Mouse (Mus musculus): ENCODE data around the gene Slc39a2. TPM values are rescaled to one million over a fixed set of nuclear protein-coding genes. Genes with fewer than 3 reads are reported as not detected.

The Slc39a2 gene
- polyA plus RNA-seq, 1 experiment from 2014 or later, result 1.5 TPM

- no peaks in the 10 kb centered on the region for H3K36me3 ChIP-seq (ENCODE audit: control insufficient read depth, insufficient read depth, low read length)
- no peaks in the 10 kb centered on the region for H3K27me3 ChIP-seq (replicated peaks; ENCODE audit: control insufficient read depth, insufficient read depth, low read length)
- ATAC-seq (ENCODE audit: low read depth) (no peak), DNase-seq (ENCODE audit: low spot score) (no peak)
- no peaks in the 10 kb centered on the region for H3K9me3 ChIP-seq (ENCODE audit: control insufficient read depth, low read length)
- no peak overlapping the region for H3K27ac ChIP-seq (replicated peaks; ENCODE audit: low read depth, low read length)
- no peak overlapping the region for H3K4me3 ChIP-seq (ENCODE audit: low read depth, low read length)
- no peak overlapping the region for H3K9ac ChIP-seq (ENCODE audit: low read depth, low read length)
- H3K4me1 ChIP-seq (ENCODE audit: control insufficient read depth, insufficient read depth, low read length), result no peaks in the 10 kb centered on the region
- WGBS, result 75% methylated on average over 3 of the region's 3 CpGs
- no peak overlapping the region for H3K4me2 ChIP-seq (ENCODE audit: low read depth, low read length)
Measured at GRCm38 (mm10) chr14:51877517-51877916, 15.2 kb upstream of the Slc39a2 start.

GRCm38 (mm10) chr14:51883527-51884030 lies 9.1 kb upstream of the Slc39a2 start:
- DNase-seq (ENCODE audit: low spot score), result peak; percentile 90
- 0% methylated on average over 4 of the region's 4 CpGs for WGBS
- Histone ChIP-seq H3K4me1 (ENCODE audit: control insufficient read depth, insufficient read depth, low read length) (peaks cover 8% of the 10 kb centered on the region; the same call in 1 of the 2 replicates), H3K4me2 (ENCODE audit: low read depth, low read length) (peak overlapping the region; percentile 74), H3K4me3 (ENCODE audit: low read depth, low read length) (peak overlapping the region; percentile 79), H3K9ac (ENCODE audit: low read depth, low read length) (peak overlapping the region; percentile 63; the same call in 1 of the 2 replicates), H3K27me3 (replicated peaks; ENCODE audit: control insufficient read depth, insufficient read depth, low read length) (no peaks in the 10 kb centered on the region), H3K9me3 (ENCODE audit: control insufficient read depth, low read length) (no peaks in the 10 kb centered on the region), H3K27ac (replicated peaks; ENCODE audit: low read depth, low read length) (peak overlapping the region; percentile 74), H3K36me3 (ENCODE audit: control insufficient read depth, insufficient read depth, low read length) (peaks cover 21% of the 10 kb centered on the region)
- ATAC-seq (ENCODE audit: low read depth), result peak; percentile 45

- Histone ChIP-seq H3K4me3 (ENCODE audit: low read depth, low read length) (peak overlapping the region; percentile 79), H3K36me3 (ENCODE audit: control insufficient read depth, insufficient read depth, low read length) (peaks cover 26% of the 10 kb centered on the region), H3K4me1 (ENCODE audit: control insufficient read depth, insufficient read depth, low read length) (peaks cover 8% of the 10 kb centered on the region; the same call in 1 of the 2 replicates), H3K9me3 (ENCODE audit: control insufficient read depth, low read length) (no peaks in the 10 kb centered on the region), H3K4me2 (ENCODE audit: low read depth, low read length) (peak overlapping the region; percentile 74), H3K9ac (ENCODE audit: low read depth, low read length) (peak overlapping the region; percentile 63), H3K27me3 (replicated peaks; ENCODE audit: control insufficient read depth, insufficient read depth, low read length) (no peaks in the 10 kb centered on the region), H3K27ac (replicated peaks; ENCODE audit: low read depth, low read length) (peak overlapping the region; percentile 74)
- peak; percentile 61 for DNase-seq (ENCODE audit: low spot score)
- WGBS, result 1% methylated on average over 14 of the region's 14 CpGs
- ATAC-seq (ENCODE audit: low read depth), result peak; percentile 42
Measured at GRCm38 (mm10) chr14:51884031-51884544, 8.6 kb upstream of the Slc39a2 start.

- peak within 1 kb of the TSS; percentile 74 for H3K4me2 ChIP-seq (ENCODE audit: low read depth, low read length)
- ATAC-seq (ENCODE audit: low read depth) (peak; percentile 98), DNase-seq (ENCODE audit: low spot score) (peak; percentile 99)
- H3K9ac ChIP-seq (ENCODE audit: low read depth, low read length), result peak within 1 kb of the TSS; percentile 71
- peak within 1 kb of the TSS; percentile 74 for H3K27ac ChIP-seq (replicated peaks; ENCODE audit: low read depth, low read length)
- H3K4me1 ChIP-seq (ENCODE audit: control insufficient read depth, insufficient read depth, low read length), result peaks cover 8% of the 10 kb centered on the region; the same call in 1 of the 2 replicates
- no peaks in the 10 kb centered on the region for H3K27me3 ChIP-seq (replicated peaks; ENCODE audit: control insufficient read depth, insufficient read depth, low read length)
- H3K4me3 ChIP-seq (ENCODE audit: low read depth, low read length), result peak within 1 kb of the TSS; percentile 79
- under 1% methylated on average over 43 of the region's 43 CpGs for WGBS
- peaks cover 33% of the 10 kb centered on the region for H3K36me3 ChIP-seq (ENCODE audit: control insufficient read depth, insufficient read depth, low read length)
- no peaks in the 10 kb centered on the region for H3K9me3 ChIP-seq (ENCODE audit: control insufficient read depth, low read length)
Measured at GRCm38 (mm10) chr14:51884598-51885331, 7.9 kb upstream of the Slc39a2 start, which contains the start of gene Mettl17. TSS of gene Mettl17 (plus strand) at chr14:51884842.

- no peak for DNase-seq (ENCODE audit: low spot score)
- 59% methylated on average over 6 of the region's 6 CpGs for WGBS
- H3K4me3 ChIP-seq (ENCODE audit: low read depth, low read length), result peak overlapping the region; percentile 79
Measured at GRCm38 (mm10) chr14:51886051-51886450, 6.6 kb upstream of the Slc39a2 start.

GRCm38 (mm10) chr14:51889833-51890232 lies 2.9 kb upstream of the Slc39a2 start:
- 88% methylated on average over 6 of the region's 6 CpGs for WGBS
- peaks cover 55% of the 10 kb centered on the region for H3K36me3 ChIP-seq (ENCODE audit: control insufficient read depth, insufficient read depth, low read length)
- no peak overlapping the region for H3K4me2 ChIP-seq (ENCODE audit: low read depth, low read length)
- no peak overlapping the region for H3K27ac ChIP-seq (replicated peaks; ENCODE audit: low read depth, low read length)
- H3K4me1 ChIP-seq (ENCODE audit: control insufficient read depth, insufficient read depth, low read length), result peaks cover 8% of the 10 kb centered on the region; the same call in 1 of the 2 replicates
- ATAC-seq (ENCODE audit: low read depth) (no peak), DNase-seq (ENCODE audit: low spot score) (no peak)
- no peaks in the 10 kb centered on the region for H3K27me3 ChIP-seq (replicated peaks; ENCODE audit: control insufficient read depth, insufficient read depth, low read length)
- H3K9ac ChIP-seq (ENCODE audit: low read depth, low read length), result no peak overlapping the region
- no peaks in the 10 kb centered on the region for H3K9me3 ChIP-seq (ENCODE audit: control insufficient read depth, low read length)
- no peak overlapping the region for H3K4me3 ChIP-seq (ENCODE audit: low read depth, low read length)

More at GRCm38 (mm10) chr14:51886051-51886450, 6.6 kb upstream of the Slc39a2 start:
- Histone ChIP-seq H3K27me3 (replicated peaks; ENCODE audit: control insufficient read depth, insufficient read depth, low read length) (no peaks in the 10 kb centered on the region), H3K4me1 (ENCODE audit: control insufficient read depth, insufficient read depth, low read length) (peaks cover 8% of the 10 kb centered on the region; the same call in 1 of the 2 replicates), H3K4me2 (ENCODE audit: low read depth, low read length) (peak overlapping the region; percentile 74; the same call in 1 of the 2 replicates), H3K9me3 (ENCODE audit: control insufficient read depth, low read length) (no peaks in the 10 kb centered on the region), H3K9ac (ENCODE audit: low read depth, low read length) (no peak overlapping the region), H3K27ac (replicated peaks; ENCODE audit: low read depth, low read length) (no peak overlapping the region), H3K36me3 (ENCODE audit: control insufficient read depth, insufficient read depth, low read length) (peaks cover 46% of the 10 kb centered on the region)
- no peak for ATAC-seq (ENCODE audit: low read depth)

GRCm38 (mm10) chr14:51893094-51893794 lies 555 bp downstream of the Slc39a2 start:
- Histone ChIP-seq H3K4me1 (ENCODE audit: control insufficient read depth, insufficient read depth, low read length) (no peaks in the 10 kb centered on the region), H3K9me3 (ENCODE audit: control insufficient read depth, low read length) (no peaks in the 10 kb centered on the region), H3K36me3 (ENCODE audit: control insufficient read depth, insufficient read depth, low read length) (peaks cover 37% of the 10 kb centered on the region), H3K4me2 (ENCODE audit: low read depth, low read length) (no peak overlapping the region), H3K9ac (ENCODE audit: low read depth, low read length) (no peak overlapping the region), H3K27me3 (replicated peaks; ENCODE audit: control insufficient read depth, insufficient read depth, low read length) (no peaks in the 10 kb centered on the region), H3K4me3 (ENCODE audit: low read depth, low read length) (no peak overlapping the region), H3K27ac (replicated peaks; ENCODE audit: low read depth, low read length) (no peak overlapping the region)
- DNase-seq (ENCODE audit: low spot score), result peak; percentile 48
- peak; percentile 48; the same call in 1 of the 2 replicates for ATAC-seq (ENCODE audit: low read depth)
- 24% methylated on average over 10 of the region's 10 CpGs for WGBS

GRCm38 (mm10) chr14:51893809-51894208 lies 1.1 kb downstream of the Slc39a2 start:
- Histone ChIP-seq H3K4me2 (ENCODE audit: low read depth, low read length) (no peak overlapping the region), H3K27ac (replicated peaks; ENCODE audit: low read depth, low read length) (no peak overlapping the region), H3K27me3 (replicated peaks; ENCODE audit: control insufficient read depth, insufficient read depth, low read length) (no peaks in the 10 kb centered on the region), H3K9me3 (ENCODE audit: control insufficient read depth, low read length) (no peaks in the 10 kb centered on the region), H3K9ac (ENCODE audit: low read depth, low read length) (no peak overlapping the region), H3K4me1 (ENCODE audit: control insufficient read depth, insufficient read depth, low read length) (no peaks in the 10 kb centered on the region), H3K4me3 (ENCODE audit: low read depth, low read length) (no peak overlapping the region), H3K36me3 (ENCODE audit: control insufficient read depth, insufficient read depth, low read length) (peaks cover 31% of the 10 kb centered on the region)
- ATAC-seq (ENCODE audit: low read depth), result no peak
- WGBS, result 58% methylated on average over 3 of the region's 3 CpGs
- DNase-seq (ENCODE audit: low spot score), result no peak

Measured in embryonic facial prominence, embryonic 14.5 days (tissue).